Mouse (Mus musculus) forebrain, embryonic 13.5 days (tissue): ENCODE measurements around the gene Rab4a. TPM values are rescaled to one million over a fixed set of nuclear protein-coding genes. Genes with fewer than 3 reads are reported as not detected.

ENCODE experiments used
- ATAC-seq: fragments of 200-750 bp; cut with Nextera tagmentation; 2 replicates; pipeline ENCODE4 v1.8.0; 2017
- H3K27ac ChIP-seq: fragments of 300-500 bp; sonication (generic); 2 replicates; pipeline ENCODE4 v1.5.1; 2015; ENCODE audit warnings: inconsistent platforms, mild to moderate bottlenecking, moderate library complexity
- H3K27me3 ChIP-seq: fragments of 300-500 bp; sonication (generic); 2 replicates; pipeline ENCODE4 v1.6.1; 2015; ENCODE audit warnings: mild to moderate bottlenecking, inconsistent platforms
- H3K36me3 ChIP-seq: fragments of 300-500 bp; sonication (generic); 2 replicates; pipeline ENCODE4 v1.6.1; 2015; ENCODE audit warnings: mild to moderate bottlenecking, inconsistent platforms; ENCODE audit not compliant: poor library complexity, severe bottlenecking
- H3K4me1 ChIP-seq: fragments of 300-500 bp; sonication (generic); 2 replicates; pipeline ENCODE4 v1.6.1; 2015; ENCODE audit warnings: inconsistent platforms
- H3K4me2 ChIP-seq: fragments of 300-500 bp; sonication (generic); 2 replicates; pipeline ENCODE4 v1.6.1; 2015; ENCODE audit warnings: inconsistent platforms, mild to moderate bottlenecking, moderate library complexity
- H3K4me3 ChIP-seq: fragments of 300-500 bp; sonication (generic); 2 replicates; pipeline ENCODE4 v1.5.1; 2015; ENCODE audit warnings: mild to moderate bottlenecking, inconsistent platforms
- H3K9ac ChIP-seq: fragments of 300-500 bp; sonication (generic); 2 replicates; pipeline ENCODE4 v1.6.1; 2015; ENCODE audit warnings: mild to moderate bottlenecking, inconsistent platforms
- H3K9me3 ChIP-seq: fragments of 300-500 bp; sonication (generic); replicated peaks from 2 replicates; pipeline ENCODE4 v1.6.1; 2016; ENCODE audit warnings: inconsistent platforms
- WGBS: fragments of 180-500 bp; shearing (Covaris S2); methylation state at CpG from one replicate; pipeline ENCODE4 v1.1.7; 2015; 5-methylcytosine and 5-hydroxymethylcytosine counted together
- polyA plus RNA-seq: library from polyadenylated mRNA; unstranded; fragments of >200 nt; fragmentation: Nextera tagmentation; extraction: Ambion mirVana; gene quantifications from 2 replicates; pipeline ENCODE4 v1.2.1, GENCODE M21; 2015

The Rab4a gene
- polyA plus RNA-seq, 1 experiment from 2014 or later: 72.2 TPM

GRCm38 (mm10) chr8:123817747-123818146 lies 12.0 kb downstream of the Rab4a start:
- Histone ChIP-seq H3K27me3 (no peaks in the 10 kb centered on the region), H3K9ac (no peak overlapping the region), H3K27ac (no peak overlapping the region), H3K4me2 (no peak overlapping the region), H3K4me1 (0 out of 2 replicates have a peak, but pooled peaks cover 3% of the 10 kb centered on the region), H3K4me3 (no peak overlapping the region), H3K9me3 (no peaks in the 10 kb centered on the region; the same call in 1 of the 2 replicates), H3K36me3 (peaks cover 47% of the 10 kb centered on the region)
- no peak for ATAC-seq
- WGBS: 94% methylated on average over 11 of the region's 11 CpGs

GRCm38 (mm10) chr8:123819683-123820610 lies 14.2 kb downstream of the Rab4a start:
- Histone ChIP-seq H3K27me3 (no peaks in the 10 kb centered on the region), H3K4me1 (no peaks in the 10 kb centered on the region), H3K9ac (no peak overlapping the region), H3K36me3 (peaks cover 57% of the 10 kb centered on the region), H3K4me3 (no peak overlapping the region), H3K9me3 (no peaks in the 10 kb centered on the region; the same call in 1 of the 2 replicates), H3K4me2 (no peak overlapping the region), H3K27ac (no peak overlapping the region)
- no peak for ATAC-seq
- WGBS: 93% methylated on average over 19 of the region's 19 CpGs

GRCm38 (mm10) chr8:123820780-123821179 lies 15.0 kb downstream of the Rab4a start:
- H3K9me3 ChIP-seq: no peaks in the 10 kb centered on the region; the same call in 1 of the 2 replicates
- no peak for ATAC-seq
- H3K4me3 ChIP-seq: no peak overlapping the region
- no peak overlapping the region for H3K4me2 ChIP-seq
- whole genome bisulfite sequencing: 96% methylated on average over 6 of the region's 6 CpGs
- peaks cover 60% of the 10 kb centered on the region for H3K36me3 ChIP-seq
- no peak overlapping the region for H3K27ac ChIP-seq
- H3K4me1 ChIP-seq: no peaks in the 10 kb centered on the region
- H3K27me3 ChIP-seq: no peaks in the 10 kb centered on the region
- H3K9ac ChIP-seq: no peak overlapping the region

- Histone ChIP-seq H3K27me3 (no peaks in the 10 kb centered on the region), H3K9ac (no peak overlapping the region), H3K4me1 (no peaks in the 10 kb centered on the region), H3K36me3 (peaks cover 64% of the 10 kb centered on the region), H3K4me2 (no peak overlapping the region), H3K9me3 (no peaks in the 10 kb centered on the region; the same call in 1 of the 2 replicates), H3K4me3 (no peak overlapping the region), H3K27ac (no peak overlapping the region)
- no peak for ATAC-seq
- 95% methylated on average over 10 of the region's 10 CpGs for WGBS
Measured at GRCm38 (mm10) chr8:123823111-123823510, 17.3 kb downstream of the Rab4a start.

- Histone ChIP-seq H3K4me1 (no peaks in the 10 kb centered on the region), H3K27me3 (no peaks in the 10 kb centered on the region), H3K9me3 (no peaks in the 10 kb centered on the region; the same call in 1 of the 2 replicates), H3K4me2 (no peak overlapping the region), H3K27ac (no peak overlapping the region), H3K9ac (no peak overlapping the region), H3K36me3 (peaks cover 69% of the 10 kb centered on the region), H3K4me3 (no peak overlapping the region)
- ATAC-seq: no peak
- 96% methylated on average over 18 of the region's 18 CpGs for WGBS
Measured at GRCm38 (mm10) chr8:123823532-123824123, 17.8 kb downstream of the Rab4a start.

GRCm38 (mm10) chr8:123826001-123826400 lies 20.2 kb downstream of the Rab4a start:
- H3K9me3 ChIP-seq: no peaks in the 10 kb centered on the region; the same call in 1 of the 2 replicates
- no peak overlapping the region for H3K4me2 ChIP-seq
- H3K27ac ChIP-seq: no peak overlapping the region
- ATAC-seq: no peak
- no peak overlapping the region for H3K9ac ChIP-seq
- peaks cover 89% of the 10 kb centered on the region for H3K36me3 ChIP-seq
- WGBS: 64% methylated on average over 9 of the region's 9 CpGs
- no peak overlapping the region for H3K4me3 ChIP-seq
- no peaks in the 10 kb centered on the region for H3K27me3 ChIP-seq
- H3K4me1 ChIP-seq: no peaks in the 10 kb centered on the region

GRCm38 (mm10) chr8:123826758-123827157 lies 21.0 kb downstream of the Rab4a start:
- WGBS: 86% methylated on average over 7 of the region's 7 CpGs
- H3K27ac ChIP-seq: no peak overlapping the region
- H3K9me3 ChIP-seq: no peaks in the 10 kb centered on the region; the same call in 1 of the 2 replicates
- no peak for ATAC-seq
- peaks cover 90% of the 10 kb centered on the region for H3K36me3 ChIP-seq
- no peaks in the 10 kb centered on the region for H3K27me3 ChIP-seq
- H3K4me3 ChIP-seq: no peak overlapping the region
- no peak overlapping the region for H3K4me2 ChIP-seq
- no peak overlapping the region for H3K9ac ChIP-seq
- no peaks in the 10 kb centered on the region for H3K4me1 ChIP-seq

- peaks cover 92% of the 10 kb centered on the region for H3K36me3 ChIP-seq
- no peaks in the 10 kb centered on the region; the same call in 1 of the 2 replicates for H3K9me3 ChIP-seq
Measured at GRCm38 (mm10) chr8:123827523-123827922, 21.7 kb downstream of the Rab4a start.

GRCm38 (mm10) chr8:123832757-123833156 lies 27.0 kb downstream of the Rab4a start:
- 96% methylated on average over 4 of the region's 4 CpGs for WGBS
- H3K27ac ChIP-seq: no peak overlapping the region
- no peak for ATAC-seq
- H3K9ac ChIP-seq: no peak overlapping the region
- no peaks in the 10 kb centered on the region for H3K4me1 ChIP-seq
- H3K4me2 ChIP-seq: no peak overlapping the region
- no peak overlapping the region for H3K4me3 ChIP-seq
- peaks cover 95% of the 10 kb centered on the region for H3K36me3 ChIP-seq
- H3K9me3 ChIP-seq: no peaks in the 10 kb centered on the region
- H3K27me3 ChIP-seq: no peaks in the 10 kb centered on the region

More at GRCm38 (mm10) chr8:123827523-123827922, 21.7 kb downstream of the Rab4a start:
- Histone ChIP-seq H3K4me1 (no peaks in the 10 kb centered on the region), H3K4me3 (no peak overlapping the region), H3K4me2 (no peak overlapping the region), H3K9ac (no peak overlapping the region), H3K27me3 (no peaks in the 10 kb centered on the region), H3K27ac (no peak overlapping the region)
- ATAC-seq: no peak
- 96% methylated on average over 13 of the region's 13 CpGs for WGBS

GRCm38 (mm10) chr8:123835451-123835850 lies 29.7 kb downstream of the Rab4a start:
- Histone ChIP-seq H3K4me1 (no peaks in the 10 kb centered on the region), H3K9me3 (no peaks in the 10 kb centered on the region), H3K9ac (no peak overlapping the region), H3K27me3 (no peaks in the 10 kb centered on the region), H3K36me3 (peaks cover 72% of the 10 kb centered on the region), H3K4me3 (no peak overlapping the region), H3K27ac (no peak overlapping the region), H3K4me2 (no peak overlapping the region)
- 59% methylated on average over 9 of the region's 9 CpGs for WGBS
- ATAC-seq: no peak

GRCm38 (mm10) chr8:123836354-123836753 lies 30.6 kb downstream of the Rab4a start:
- no peak overlapping the region for H3K4me2 ChIP-seq
- ATAC-seq: no peak
- peaks cover 69% of the 10 kb centered on the region for H3K36me3 ChIP-seq
- H3K9me3 ChIP-seq: no peaks in the 10 kb centered on the region
- H3K27ac ChIP-seq: no peak overlapping the region
- H3K4me1 ChIP-seq: no peaks in the 10 kb centered on the region
- H3K27me3 ChIP-seq: no peaks in the 10 kb centered on the region
- H3K9ac ChIP-seq: no peak overlapping the region
- no peak overlapping the region for H3K4me3 ChIP-seq
- 89% methylated on average over 6 of the region's 6 CpGs for WGBS

- WGBS: 75% methylated on average over 9 of the region's 9 CpGs
- no peak for ATAC-seq
Measured at GRCm38 (mm10) chr8:123838496-123838895, 32.7 kb downstream of the Rab4a start.

More at GRCm38 (mm10) chr8:123838496-123838895, 32.7 kb downstream of the Rab4a start:
- Histone ChIP-seq H3K4me1 (no peaks in the 10 kb centered on the region), H3K27ac (no peak overlapping the region), H3K27me3 (no peaks in the 10 kb centered on the region), H3K9ac (no peak overlapping the region), H3K4me2 (no peak overlapping the region), H3K4me3 (no peak overlapping the region), H3K9me3 (no peaks in the 10 kb centered on the region), H3K36me3 (peaks cover 61% of the 10 kb centered on the region)
